Mouse (Mus musculus) megakaryocyte, embryonic 14.5 days (primary cell): ENCODE data around the gene Taf8.

Experiments used
- FLI1 ChIP-seq: IDR thresholded peaks from 2 replicates; pipeline ENCODE4 v1.6.1; 2012; ENCODE audit warnings: low read length, inconsistent platforms, mixed read lengths
- GATA1 ChIP-seq: IDR thresholded peaks from 3 replicates; pipeline ENCODE4 v1.6.1; 2012; ENCODE audit warnings: mixed read lengths, low read length, inconsistent platforms, borderline replicate concordance

GRCm38 (mm10) chr17:47462728-47463388 is 39.2 kb downstream of the Taf8 start:
- TF ChIP-seq GATA1 = no peak
- TF ChIP-seq FLI1 = no peak
